Mouse (Mus musculus) ovary, postnatal 10 days (tissue): Measurements from ENCODE around the gene Heatr9.
"Not testable (repeated sequence)": the region's sequence is repeated elsewhere in the genome, so short reads cannot be mapped to it uniquely, and the experiment has no call there.

Experiments
- DNase-seq: peaks from one replicate; pipeline ENCODE4 v3.0.0; 2022; ENCODE audit warnings: low spot score

Gene Heatr9

GRCm38 (mm10) chr11:83522075-83522474 is at the start of gene Heatr9:
Gene Heatr9, minus strand, starts transcription at chr11:83522175.
- DNase-seq, result no peak

DNA sequence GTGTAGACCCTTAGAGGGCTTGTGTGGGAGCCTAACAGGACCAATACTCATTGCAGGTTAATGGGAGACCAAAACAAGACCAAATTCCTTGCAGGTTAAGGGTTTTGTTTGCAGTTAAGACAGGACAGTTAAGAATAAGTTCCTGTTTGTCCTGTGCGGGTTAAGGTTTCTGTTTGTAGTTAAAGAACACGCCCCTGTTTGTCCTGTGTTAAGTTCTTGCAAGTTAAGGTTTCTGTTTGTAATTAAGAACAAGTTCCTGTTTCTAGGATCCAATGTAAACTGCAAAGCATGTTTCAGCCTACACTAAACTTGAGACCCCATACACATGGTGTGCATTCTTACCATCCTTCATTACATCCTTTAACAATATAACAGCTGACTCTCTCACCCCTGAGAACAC is 48.2 kb upstream of the Heatr9 start:
- no peak for DNase-seq

- no peak for DNase-seq
Observed at GRCm38 (mm10) chr11:83569249-83569648, 47.3 kb upstream of the Heatr9 start.

- no peak for DNase-seq
Observed at GRCm38 (mm10) chr11:83568786-83569185, 46.8 kb upstream of the Heatr9 start.

DNA sequence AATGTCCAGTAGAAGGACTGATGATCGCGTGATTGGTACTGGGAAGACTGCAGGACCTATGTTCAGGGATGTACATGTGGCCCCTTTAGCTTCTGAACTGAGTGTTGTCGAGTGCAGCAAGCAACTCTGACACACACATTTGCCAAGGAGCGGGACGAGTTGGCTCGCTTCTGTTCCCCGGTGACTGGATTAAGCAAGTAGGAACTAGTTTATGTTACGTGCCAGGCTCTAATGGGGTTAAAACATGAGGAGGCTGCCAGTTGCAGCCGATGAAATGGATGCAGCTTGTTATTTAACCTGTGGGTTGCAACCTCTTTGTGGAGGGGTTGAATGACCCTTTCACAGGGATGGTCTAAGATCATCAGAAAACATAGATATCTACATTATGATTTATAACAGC is 46.1 kb upstream of the Heatr9 start:
- no peak for DNase-seq

GRCm38 (mm10) chr11:83567311-83567710 is 45.3 kb upstream of the Heatr9 start:
- DNase-seq, result no peak

- DNase-seq, result no peak
Observed at GRCm38 (mm10) chr11:83566617-83567016, 44.6 kb upstream of the Heatr9 start.

DNA sequence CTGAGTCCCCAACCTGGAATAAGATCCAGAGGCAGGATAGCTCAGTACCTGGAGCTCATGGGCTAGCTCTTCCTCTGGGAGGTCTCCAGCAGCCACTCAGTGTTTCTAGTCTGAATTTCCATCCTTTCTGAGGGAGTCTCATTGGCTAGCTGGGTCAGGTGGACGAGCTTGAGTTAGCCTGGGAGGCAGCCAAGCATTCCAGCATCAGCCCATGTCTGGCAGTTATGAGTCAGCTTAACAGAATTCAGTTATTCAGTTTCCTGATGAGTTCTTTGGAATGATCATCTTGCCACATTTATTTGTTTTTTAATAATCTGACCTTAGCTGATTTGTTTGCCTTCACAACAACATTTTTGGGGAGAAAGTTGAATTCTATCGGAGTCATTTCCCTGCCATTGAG is 41.8 kb upstream of the Heatr9 start:
- DNase-seq, result no peak

DNA sequence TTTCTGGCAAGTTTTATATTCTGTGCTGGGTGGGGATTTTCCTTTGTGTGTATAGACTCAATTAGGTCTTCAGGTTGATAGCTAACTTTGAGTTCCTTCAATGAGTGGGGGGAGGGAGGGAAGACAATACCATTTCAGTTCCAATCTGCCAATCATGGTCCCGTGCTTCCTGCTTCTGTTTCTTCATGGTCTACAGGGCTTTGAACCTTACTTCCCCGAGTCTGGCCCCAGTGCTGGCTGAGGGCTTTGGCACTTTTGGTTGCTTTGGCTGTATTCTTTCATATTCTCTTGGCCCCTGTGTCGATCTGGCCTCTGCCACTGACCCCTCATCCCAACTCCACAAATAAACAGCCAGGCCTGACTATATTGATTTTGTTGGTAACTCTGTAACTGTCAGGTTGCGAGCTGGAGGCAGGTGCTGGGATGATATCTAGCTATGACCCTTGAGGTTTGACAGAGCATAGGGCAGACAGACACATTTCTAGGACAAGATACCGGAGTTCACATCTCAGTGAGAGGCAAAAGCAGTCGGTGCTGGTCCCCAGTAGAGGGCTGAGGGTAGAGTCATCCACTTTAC is 40.4 kb upstream of the Heatr9 start:
- no peak for DNase-seq

DNA sequence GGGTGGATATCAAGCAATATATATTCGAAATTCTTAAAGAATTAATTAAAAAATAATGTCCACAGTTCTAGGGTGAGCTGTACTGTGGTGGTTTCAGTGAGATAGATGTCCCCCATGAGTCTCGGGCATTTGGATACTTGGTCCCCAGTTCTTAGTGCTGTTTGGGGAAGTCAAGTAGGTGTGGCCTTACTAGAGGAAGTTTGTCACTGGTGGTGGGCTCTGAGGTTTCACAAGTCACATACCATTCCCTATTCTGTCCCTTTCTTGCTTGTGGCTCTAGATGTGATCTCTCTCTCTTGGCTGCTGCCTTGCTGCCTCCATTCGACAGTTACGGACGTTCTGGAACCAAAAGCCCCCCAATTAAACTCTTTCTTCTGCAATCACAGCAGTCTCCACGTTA is 38.4 kb upstream of the Heatr9 start:
- no peak for DNase-seq

- DNase-seq, result no peak
Observed at GRCm38 (mm10) chr11:83557074-83557473, 35.1 kb upstream of the Heatr9 start.

GRCm38 (mm10) chr11:83556085-83556781 is 34.3 kb upstream of the Heatr9 start:
- no peak for DNase-seq

DNA sequence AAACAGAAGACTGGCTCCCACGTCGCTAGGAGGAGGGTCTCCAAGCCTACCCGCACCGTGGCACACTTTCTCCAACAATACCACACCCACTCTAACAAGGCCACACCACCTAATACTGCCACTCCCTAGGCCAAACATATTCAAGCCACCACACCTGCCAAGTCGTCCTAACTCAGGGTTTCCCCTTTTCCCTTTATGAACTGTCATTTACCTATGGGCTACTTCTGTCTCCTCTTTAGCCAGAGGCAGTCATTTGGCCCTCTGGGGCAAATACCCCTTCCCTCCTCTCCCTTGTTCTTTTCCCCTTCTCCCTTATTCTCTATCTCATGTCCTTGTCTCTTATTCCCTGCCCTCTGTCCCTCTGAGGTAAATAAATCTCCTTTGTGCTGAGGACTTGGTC is 29.7 kb upstream of the Heatr9 start:
- no peak for DNase-seq

DNA sequence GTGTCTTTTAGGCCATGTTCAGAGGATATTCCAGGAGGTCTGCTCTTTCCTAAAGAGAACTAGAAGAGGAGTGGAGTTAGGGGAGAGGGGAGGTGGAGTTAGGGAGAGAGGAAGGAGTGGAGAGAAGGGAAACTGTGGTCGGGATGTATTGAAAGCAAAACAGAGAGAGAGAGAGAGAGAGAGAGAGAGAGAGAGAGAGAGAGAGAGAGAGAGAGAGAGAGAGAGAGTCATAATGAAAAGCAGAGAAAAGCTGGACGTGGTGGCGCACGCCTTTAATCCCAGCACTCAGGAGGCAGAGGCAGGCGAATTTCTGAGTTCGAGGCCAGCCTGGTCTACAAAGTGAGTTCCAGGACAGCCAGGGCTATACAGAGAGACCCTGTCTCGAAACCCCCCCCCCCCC is 29.1 kb upstream of the Heatr9 start:
- not testable (repeated sequence) for DNase-seq

GRCm38 (mm10) chr11:83550186-83550632 is 28.2 kb upstream of the Heatr9 start:
- no peak for DNase-seq

DNA sequence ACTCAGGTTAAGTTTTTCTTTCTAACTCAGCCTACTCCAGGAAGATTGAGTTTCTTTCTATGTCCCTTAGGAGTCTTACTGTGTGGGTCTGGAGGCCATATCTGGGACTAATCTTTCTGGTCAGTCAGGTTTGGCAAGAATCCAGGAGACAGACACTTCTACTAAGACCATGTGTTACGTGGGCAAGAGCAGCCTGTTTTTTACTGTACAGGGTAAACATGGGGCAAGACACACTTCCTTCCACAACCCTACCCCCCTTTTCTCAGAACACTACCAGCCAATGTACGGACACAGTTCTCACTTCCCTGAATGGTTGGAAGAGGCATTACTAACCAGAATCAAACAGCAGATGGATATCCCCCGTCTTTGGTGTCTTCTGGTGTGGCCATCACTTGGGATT is 22.2 kb upstream of the Heatr9 start:
- no peak for DNase-seq

DNA sequence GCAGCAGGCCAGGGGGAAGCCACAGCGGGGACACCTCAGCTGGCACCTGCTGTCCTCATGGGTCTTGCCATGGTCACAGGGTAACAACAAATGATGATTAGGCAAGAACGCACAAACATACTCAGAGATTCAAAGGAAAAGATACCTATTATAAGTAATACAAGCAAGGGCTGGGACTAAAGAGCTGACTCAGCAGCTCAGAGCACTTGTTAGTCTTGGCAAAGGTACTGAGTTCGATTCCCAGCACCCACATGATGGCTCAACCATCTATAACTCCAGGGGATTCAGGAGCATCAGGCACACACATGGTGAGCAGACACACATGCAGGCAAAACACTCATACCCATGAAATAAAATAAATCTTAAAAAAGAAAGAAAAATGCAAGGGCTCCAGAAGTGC is 19.4 kb upstream of the Heatr9 start:
- no peak for DNase-seq

DNA sequence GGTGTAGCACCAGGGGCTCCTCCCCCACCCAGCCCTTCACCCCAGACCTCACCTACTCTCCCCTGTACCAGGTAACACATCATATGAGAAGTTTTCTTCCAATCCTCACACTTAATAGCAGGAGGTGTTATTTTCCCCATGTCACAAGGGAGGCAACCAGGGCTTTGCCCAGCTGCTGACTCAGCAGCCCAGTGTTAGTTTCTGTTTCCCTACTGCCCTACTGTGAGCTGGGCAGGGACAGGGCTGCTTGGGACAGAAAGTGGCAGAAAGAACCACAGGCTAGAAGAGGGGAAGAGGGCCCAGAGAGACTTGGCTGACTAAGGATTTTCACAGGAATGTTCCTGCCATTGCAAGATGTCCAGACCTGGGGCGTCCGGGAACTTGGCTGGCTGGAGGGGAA is 19.0 kb upstream of the Heatr9 start:
- DNase-seq, result no peak

- no peak for DNase-seq
Observed at GRCm38 (mm10) chr11:83538705-83539314, 16.8 kb upstream of the Heatr9 start.

- DNase-seq, result no peak
Observed at GRCm38 (mm10) chr11:83536831-83537230, 14.9 kb upstream of the Heatr9 start.

GRCm38 (mm10) chr11:83534609-83535423 is 12.8 kb upstream of the Heatr9 start:
- DNase-seq, result peak; percentile 66

DNA sequence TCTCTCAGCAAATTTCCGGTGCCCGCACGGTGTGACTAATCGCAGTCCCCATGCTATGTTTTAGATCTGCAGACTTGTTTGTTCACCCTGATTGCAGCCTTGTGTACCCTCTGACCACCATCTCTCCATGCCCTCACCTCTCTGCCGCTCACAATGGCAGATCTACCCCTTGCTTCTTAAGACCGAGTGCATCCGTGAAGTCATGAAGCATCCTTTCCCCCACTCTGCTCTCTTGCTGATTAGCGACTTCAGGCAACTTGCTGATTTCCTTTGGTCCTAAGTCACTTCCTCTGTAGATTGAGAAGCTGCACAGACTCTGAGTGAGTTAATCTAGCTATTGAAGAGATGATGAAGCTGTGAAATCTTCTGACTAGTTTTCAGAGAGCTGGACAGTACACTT is 12.2 kb upstream of the Heatr9 start:
- DNase-seq, result no peak

DNA sequence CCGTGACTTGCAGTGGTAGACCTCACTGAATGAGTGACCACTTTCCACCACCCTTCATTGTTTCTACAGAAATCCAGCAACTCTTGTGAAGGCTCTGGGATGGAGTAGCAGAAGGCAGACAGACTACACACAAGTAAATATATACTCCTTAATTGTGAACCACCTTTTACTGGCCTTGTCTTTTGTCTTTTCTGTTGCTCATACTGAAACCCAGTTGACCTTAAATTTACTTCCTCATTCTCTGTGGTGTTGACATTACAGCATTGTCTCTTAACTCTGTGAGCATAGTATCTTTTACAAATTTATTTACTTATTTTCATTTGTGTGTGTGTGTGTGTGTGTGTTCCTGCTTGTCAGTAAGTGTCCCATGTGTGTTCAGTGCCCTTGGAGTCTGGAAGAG is 11.2 kb upstream of the Heatr9 start:
- no peak for DNase-seq
